Mouse (Mus musculus) olfactory bulb, adult 2 months (tissue): Measurements from ENCODE around the gene Tceanc2. TPM values are rescaled to one million over a fixed set of nuclear protein-coding genes. Genes with fewer than 3 reads are reported as not detected.

ENCODE experiments used
- H3K27ac ChIP-seq: fragments of 200-500 bp; 2 replicates; pipeline ENCODE4 v1.5.1; 2012; ENCODE audit warnings: low read depth, low read length; ENCODE audit not compliant: insufficient read depth
- H3K4me1 ChIP-seq: fragments of 200-500 bp; 2 replicates; pipeline ENCODE4 v1.6.1; 2012; ENCODE audit warnings: low read length; ENCODE audit not compliant: control insufficient read depth, insufficient read depth
- H3K4me3 ChIP-seq: fragments of 200-500 bp; 2 replicates; pipeline ENCODE4 v1.5.1; 2012; ENCODE audit warnings: mild to moderate bottlenecking, low read depth, low read length, moderate library complexity; ENCODE audit not compliant: insufficient read depth
- CTCF ChIP-seq: fragments of 200-500 bp; IDR thresholded peaks from 2 replicates; pipeline ENCODE4 v1.5.1; 2012; ENCODE audit warnings: low read depth, mild to moderate bottlenecking, low read length, moderate library complexity; ENCODE audit not compliant: insufficient read depth
- POLR2A ChIP-seq: fragments of 200-500 bp; IDR thresholded peaks from 2 replicates; pipeline ENCODE4 v1.6.1; 2012; ENCODE audit warnings: mild to moderate bottlenecking, low read depth, low read length, moderate library complexity; ENCODE audit not compliant: insufficient read depth
- WGBS: fragments of 180-500 bp; shearing (Covaris S2); methylation state at CpG from one replicate; pipeline ENCODE4 v1.1.7; 2018; 5-methylcytosine and 5-hydroxymethylcytosine counted together
- polyA plus RNA-seq: library from polyadenylated mRNA; stranded (reverse); fragments of >200 nt; gene quantifications from 2 replicates; pipeline ENCODE4 v1.2.4, GENCODE M21; 2012; ENCODE audit warnings: low replicate concordance; ENCODE audit not compliant: missing spikeins, insufficient read depth, insufficient read length

Gene Tceanc2
- polyA plus RNA-seq, 1 experiment = not detected

GRCm38 (mm10) chr4:107181866-107182265 lies 3.0 kb upstream of the Tceanc2 start:
- no peak overlapping the region for H3K27ac ChIP-seq
- TF ChIP-seq POLR2A = no peak
- no peak for TF ChIP-seq CTCF
- peaks cover 6% of the 10 kb centered on the region; the same call in 1 of the 2 replicates for H3K4me1 ChIP-seq
- H3K4me3 ChIP-seq = no peak overlapping the region
- 63% methylated on average over 6 of the region's 6 CpGs for WGBS

DNA sequence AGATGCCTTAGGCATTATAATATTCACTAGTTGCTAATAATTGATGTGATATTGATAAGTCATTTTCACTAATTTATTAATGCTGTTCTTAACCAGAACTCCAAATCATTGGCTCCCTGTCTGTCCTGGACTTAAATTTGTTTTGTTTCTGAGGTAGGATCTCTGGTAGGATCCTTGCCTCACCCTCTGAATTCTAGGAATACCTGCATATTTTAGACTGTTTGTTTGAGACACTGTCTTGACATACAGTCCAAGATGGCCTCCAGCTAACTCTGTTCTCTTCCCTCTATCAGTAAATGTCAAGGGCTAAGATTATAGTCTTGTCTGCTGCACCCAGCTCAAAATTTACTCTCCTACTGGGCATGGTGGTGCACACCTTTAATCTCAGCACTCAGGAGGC lies 1.8 kb upstream of the Tceanc2 start:
- Histone ChIP-seq H3K4me1 (peaks cover 6% of the 10 kb centered on the region; the same call in 1 of the 2 replicates), H3K4me3 (no peak overlapping the region), H3K27ac (no peak overlapping the region)
- no peak for TF ChIP-seq POLR2A
- no peak for TF ChIP-seq CTCF

DNA sequence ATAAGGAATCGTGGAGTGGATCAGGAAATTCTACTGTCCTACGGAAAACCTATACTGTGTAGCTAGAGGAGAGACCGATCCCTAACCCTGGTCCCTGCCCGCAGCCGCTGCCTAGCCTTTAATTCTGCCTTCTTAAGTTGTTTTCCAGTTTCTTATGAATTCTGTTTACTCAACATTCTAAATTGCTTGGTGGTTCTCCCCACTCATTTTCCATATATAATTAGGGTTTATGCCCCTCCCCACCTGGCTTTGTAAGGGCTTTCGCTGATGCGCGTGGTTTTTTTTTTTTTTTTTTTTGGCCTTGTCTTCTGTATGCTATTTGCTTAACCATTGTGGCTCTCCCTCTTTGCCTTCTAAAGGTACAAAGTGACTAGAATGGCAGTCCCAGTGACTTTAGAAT lies 645 bp upstream of the Tceanc2 start:
- H3K27ac ChIP-seq = 0 out of 2 replicates have a peak overlapping the region, but pooled peaks have one; percentile 93
- peaks cover 6% of the 10 kb centered on the region; the same call in 1 of the 2 replicates for H3K4me1 ChIP-seq
- WGBS = under 1% methylated on average over 8 of the region's 8 CpGs
- peak overlapping the region; percentile 94 for H3K4me3 ChIP-seq
- TF ChIP-seq POLR2A = no peak
- no peak for TF ChIP-seq CTCF

- Histone ChIP-seq H3K4me1 (peaks cover 5% of the 10 kb centered on the region; the same call in 1 of the 2 replicates), H3K4me3 (peak within 1 kb of the TSS; percentile 94), H3K27ac (peak within 1 kb of the TSS; percentile 98)
- WGBS = under 1% methylated on average over 48 of the region's 49 CpGs
- TF ChIP-seq CTCF (0 out of 2 replicates have a peak, but pooled peaks have one; percentile 6), POLR2A (peak; percentile 48)
These were observed 610 bp downstream of the Tceanc2 start, which contains the start of gene Tmem59 for GRCm38 (mm10) chr4:107178182-107178829. Gene Tmem59, plus strand, starts transcription at chr4:107178399.

- H3K4me1 ChIP-seq = peaks cover 3% of the 10 kb centered on the region; the same call in 1 of the 2 replicates
- WGBS = 47% methylated on average over 11 of the region's 11 CpGs
- peak overlapping the region; percentile 94; the same call in 1 of the 2 replicates for H3K4me3 ChIP-seq
- H3K27ac ChIP-seq = no peak overlapping the region
- TF ChIP-seq POLR2A (no peak), CTCF (no peak)
These were observed 1.4 kb downstream of the Tceanc2 start for GRCm38 (mm10) chr4:107177506-107177905.

GRCm38 (mm10) chr4:107167798-107168197 lies 11.1 kb downstream of the Tceanc2 start:
- 95% methylated on average over 5 of the region's 5 CpGs for WGBS
- no peak overlapping the region for H3K27ac ChIP-seq
- H3K4me1 ChIP-seq = peaks cover 3% of the 10 kb centered on the region
- H3K4me3 ChIP-seq = no peak overlapping the region
- no peak for TF ChIP-seq CTCF
- no peak for TF ChIP-seq POLR2A

GRCm38 (mm10) chr4:107166700-107167099 lies 12.2 kb downstream of the Tceanc2 start:
- WGBS = 93% methylated on average over 5 of the region's 5 CpGs
- Histone ChIP-seq H3K27ac (no peak overlapping the region), H3K4me3 (no peak overlapping the region), H3K4me1 (peaks cover 3% of the 10 kb centered on the region)
- no peak for TF ChIP-seq CTCF
- TF ChIP-seq POLR2A = no peak

DNA sequence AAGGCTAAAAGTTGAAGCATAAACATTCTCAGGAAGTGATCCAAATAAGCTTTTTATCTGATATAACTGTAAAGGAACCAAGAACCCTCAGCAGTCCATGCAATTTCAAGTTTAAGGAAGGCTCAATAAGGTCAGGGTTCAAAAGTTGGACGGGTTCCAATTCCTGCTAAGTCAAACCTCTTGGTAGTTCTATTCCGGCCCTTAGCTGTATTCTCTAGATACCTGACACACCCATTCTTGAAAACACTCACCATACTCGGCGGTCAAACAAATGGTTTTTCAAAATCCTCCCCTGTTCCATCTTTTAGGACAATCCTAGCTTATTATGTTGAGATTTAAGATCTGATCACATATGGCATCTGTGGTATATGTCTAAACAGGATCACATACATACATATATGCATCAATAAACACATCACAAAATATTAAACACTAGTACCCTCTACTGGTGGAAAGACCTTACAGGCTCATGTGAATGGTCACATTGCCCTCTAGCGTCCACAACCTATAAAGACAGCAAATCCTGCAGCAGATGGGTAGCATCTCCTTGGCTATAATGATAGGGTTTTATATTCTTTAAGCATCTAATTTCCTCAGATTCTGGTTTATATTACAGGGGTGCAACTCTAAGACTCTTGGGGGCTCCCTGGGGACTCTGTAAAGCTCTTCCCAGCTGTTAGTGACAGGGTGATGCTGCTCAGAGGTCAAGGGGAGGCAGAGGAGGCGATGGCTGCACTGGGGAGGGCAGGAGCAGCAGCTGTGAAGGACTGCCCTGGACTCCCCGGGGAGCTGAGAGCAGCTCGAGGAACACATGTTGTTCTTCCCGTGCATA lies 14.9 kb downstream of the Tceanc2 start:
- peak overlapping the region; percentile 3; the same call in 1 of the 2 replicates for H3K27ac ChIP-seq
- TF ChIP-seq CTCF (no peak), POLR2A (no peak)
- 30% methylated on average over 9 of the region's 9 CpGs for WGBS
- H3K4me3 ChIP-seq = no peak overlapping the region
- H3K4me1 ChIP-seq = peaks cover 5% of the 10 kb centered on the region

GRCm38 (mm10) chr4:107163341-107163740 lies 15.6 kb downstream of the Tceanc2 start:
- Histone ChIP-seq H3K4me1 (peaks cover 5% of the 10 kb centered on the region), H3K4me3 (no peak overlapping the region), H3K27ac (no peak overlapping the region)
- TF ChIP-seq CTCF = no peak
- TF ChIP-seq POLR2A = no peak
- 82% methylated on average over 10 of the region's 10 CpGs for WGBS
